Mouse (Mus musculus): ENCODE results near the gene Hs6st2. TPM values are rescaled to one million over a fixed set of nuclear protein-coding genes. Genes with fewer than 3 reads are reported as not detected.

Gene Hs6st2
- total and polyA plus RNA-seq, 2 experiments from 2014 or later: 39.4 to 45.2 TPM

DNA sequence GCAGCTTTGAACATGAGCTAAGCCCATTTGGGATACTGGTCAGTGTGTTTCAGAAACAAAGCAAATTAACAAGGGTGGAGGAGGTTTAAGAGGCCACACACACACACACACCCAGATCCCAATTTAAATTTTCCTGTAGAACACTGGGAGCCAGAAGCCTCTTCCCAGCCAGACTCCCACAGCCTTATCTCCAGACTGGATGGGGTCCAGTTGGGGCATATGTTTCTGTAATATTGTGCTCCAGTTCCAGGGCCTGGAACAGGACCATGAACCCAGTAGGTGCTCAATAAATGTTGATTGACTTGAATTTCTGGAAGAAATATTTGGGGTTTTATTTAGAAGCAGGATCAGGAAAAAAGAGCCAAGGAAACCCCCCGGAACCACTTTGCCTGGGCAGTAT, 176.0 kb downstream of the Hs6st2 start:
- no peak for TF ChIP-seq CTCF (IDR thresholded peaks at IDR 0.05)
- no peak for DNase-seq (ENCODE audit: low spot score)
- H3K4me1 ChIP-seq (ENCODE audit: insufficient read depth, low read length): no peaks in the 10 kb centered on the region
- H3K36me3 ChIP-seq (ENCODE audit: insufficient read depth, low read length): no peaks in the 10 kb centered on the region
- no peak overlapping the region for H3K9ac ChIP-seq (replicated peaks; ENCODE audit: low read length, poor library complexity, severe bottlenecking)
- ATAC-seq (ENCODE audit: low FRiP score): no peak
- H3K4me3 ChIP-seq (ENCODE audit: low read depth, low read length): no peak overlapping the region
- no peak overlapping the region for H3K27ac ChIP-seq (ENCODE audit: low read depth, low read length)
- no peaks in the 10 kb centered on the region for H3K27me3 ChIP-seq (ENCODE audit: insufficient read depth, low read length)
- 86% methylated on average over 1 of the region's 1 CpGs for WGBS
- no peaks in the 10 kb centered on the region for H3K9me3 ChIP-seq (ENCODE audit: low read length)
- no peak overlapping the region for H3K4me2 ChIP-seq (ENCODE audit: low read depth, low read length, poor library complexity, severe bottlenecking)

DNA sequence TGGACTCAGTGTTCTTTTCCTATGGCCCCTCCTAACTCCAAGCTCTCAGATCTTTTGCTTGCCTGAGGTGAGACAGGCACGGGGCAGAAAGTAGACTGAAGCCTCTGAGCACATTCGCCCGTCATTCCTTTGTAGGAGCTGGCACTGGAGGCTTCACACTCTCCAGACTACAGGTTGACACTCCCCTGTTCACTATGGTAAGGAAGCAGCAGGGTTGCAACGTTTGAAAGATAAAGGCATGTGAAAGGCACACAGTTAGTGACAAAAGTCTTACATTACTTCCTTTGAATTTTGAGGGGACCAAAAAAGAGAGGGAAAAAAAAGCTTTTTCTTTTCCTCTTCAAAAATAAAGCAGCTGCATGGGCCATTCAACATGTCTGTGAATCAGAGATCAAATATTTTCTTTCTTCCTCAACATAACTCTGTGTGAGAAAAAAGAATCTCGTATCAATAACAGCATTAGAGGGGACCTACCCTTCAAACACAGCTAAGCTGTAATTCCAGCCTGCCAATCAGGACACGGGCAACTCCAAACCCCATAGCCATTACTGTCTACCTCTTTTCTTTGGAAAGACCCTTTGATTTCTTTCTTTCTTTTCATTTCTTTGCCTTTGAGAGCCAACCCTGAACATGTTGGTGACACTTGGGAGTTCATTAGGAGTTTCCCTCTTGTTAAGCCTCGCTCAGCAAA, 177.7 kb downstream of the Hs6st2 start:
- Histone ChIP-seq H3K27me3 (ENCODE audit: insufficient read depth, low read length) (no peaks in the 10 kb centered on the region), H3K4me3 (ENCODE audit: low read depth, low read length) (no peak overlapping the region), H3K9ac (replicated peaks; ENCODE audit: low read length, poor library complexity, severe bottlenecking) (no peak overlapping the region), H3K4me1 (ENCODE audit: insufficient read depth, low read length) (no peaks in the 10 kb centered on the region), H3K4me2 (ENCODE audit: low read depth, low read length, poor library complexity, severe bottlenecking) (no peak overlapping the region), H3K36me3 (ENCODE audit: insufficient read depth, low read length) (no peaks in the 10 kb centered on the region), H3K9me3 (ENCODE audit: low read length) (no peaks in the 10 kb centered on the region), H3K27ac (ENCODE audit: low read depth, low read length) (no peak overlapping the region)
- no peak for TF ChIP-seq CTCF (IDR thresholded peaks at IDR 0.05)
- DNase-seq (ENCODE audit: low spot score) (no peak), ATAC-seq (ENCODE audit: low FRiP score) (no peak)
- 48% methylated on average over 7 of the region's 7 CpGs for WGBS

- H3K27me3 ChIP-seq (ENCODE audit: insufficient read depth, low read length): no peaks in the 10 kb centered on the region
- ATAC-seq (ENCODE audit: low FRiP score) (no peak), DNase-seq (ENCODE audit: low spot score) (peak; percentile 22)
- H3K4me3 ChIP-seq (ENCODE audit: low read depth, low read length): no peak overlapping the region
- TF ChIP-seq CTCF (IDR thresholded peaks at IDR 0.05): peak; percentile 73
- H3K27ac ChIP-seq (ENCODE audit: low read depth, low read length): no peak overlapping the region
- H3K4me1 ChIP-seq (ENCODE audit: insufficient read depth, low read length): no peaks in the 10 kb centered on the region
- H3K36me3 ChIP-seq (ENCODE audit: insufficient read depth, low read length): no peaks in the 10 kb centered on the region
- H3K9ac ChIP-seq (replicated peaks; ENCODE audit: low read length, poor library complexity, severe bottlenecking): no peak overlapping the region
- WGBS: 44% methylated on average over 1 of the region's 1 CpGs
- H3K4me2 ChIP-seq (ENCODE audit: low read depth, low read length, poor library complexity, severe bottlenecking): no peak overlapping the region
- no peaks in the 10 kb centered on the region for H3K9me3 ChIP-seq (ENCODE audit: low read length)
Observed at GRCm38 (mm10) chrX:51497831-51498230, 183.8 kb downstream of the Hs6st2 start.

DNA sequence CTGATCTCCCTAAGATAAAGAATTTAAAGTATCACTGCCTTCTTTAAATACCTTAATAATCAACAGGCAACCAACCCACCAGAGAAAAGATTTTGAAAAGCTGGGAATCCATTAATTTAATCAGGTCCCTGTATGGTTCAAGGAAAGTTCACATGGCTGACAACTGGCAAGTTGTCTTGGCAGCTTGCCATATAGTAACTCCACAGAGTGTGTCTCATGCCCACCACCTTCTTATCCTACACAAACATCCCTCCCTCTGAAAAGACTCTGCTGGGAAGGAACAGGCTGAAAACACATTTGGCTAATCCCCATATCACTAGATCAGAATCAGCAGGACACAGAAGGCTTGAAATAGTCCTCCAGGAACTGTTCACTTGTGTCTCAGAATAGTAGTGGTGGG, 193.3 kb downstream of the Hs6st2 start:
- no peak for ATAC-seq (ENCODE audit: low FRiP score)
- Histone ChIP-seq H3K9ac (replicated peaks; ENCODE audit: low read length, poor library complexity, severe bottlenecking) (no peak overlapping the region), H3K4me1 (ENCODE audit: insufficient read depth, low read length) (no peaks in the 10 kb centered on the region), H3K9me3 (ENCODE audit: low read length) (no peaks in the 10 kb centered on the region), H3K4me3 (ENCODE audit: low read depth, low read length) (no peak overlapping the region), H3K27ac (ENCODE audit: low read depth, low read length) (no peak overlapping the region), H3K36me3 (ENCODE audit: insufficient read depth, low read length) (no peaks in the 10 kb centered on the region), H3K27me3 (ENCODE audit: insufficient read depth, low read length) (no peaks in the 10 kb centered on the region), H3K4me2 (ENCODE audit: low read depth, low read length, poor library complexity, severe bottlenecking) (no peak overlapping the region)
- no peak for TF ChIP-seq CTCF (IDR thresholded peaks at IDR 0.05)
- DNase-seq (ENCODE audit: low spot score): no peak

- no peak overlapping the region for H3K4me3 ChIP-seq (ENCODE audit: low read depth, low read length)
- no peak for TF ChIP-seq CTCF (IDR thresholded peaks at IDR 0.05)
- DNase-seq (ENCODE audit: low spot score) (no peak), ATAC-seq (ENCODE audit: low FRiP score) (no peak)
- no peaks in the 10 kb centered on the region for H3K36me3 ChIP-seq (ENCODE audit: insufficient read depth, low read length)
- H3K27ac ChIP-seq (ENCODE audit: low read depth, low read length): no peak overlapping the region
- H3K4me2 ChIP-seq (ENCODE audit: low read depth, low read length, poor library complexity, severe bottlenecking): no peak overlapping the region
- WGBS: 69% methylated on average over 4 of the region's 4 CpGs
- H3K9ac ChIP-seq (replicated peaks; ENCODE audit: low read length, poor library complexity, severe bottlenecking): no peak overlapping the region
- no peaks in the 10 kb centered on the region for H3K27me3 ChIP-seq (ENCODE audit: insufficient read depth, low read length)
- no peaks in the 10 kb centered on the region for H3K9me3 ChIP-seq (ENCODE audit: low read length)
- H3K4me1 ChIP-seq (ENCODE audit: insufficient read depth, low read length): no peaks in the 10 kb centered on the region
Observed at GRCm38 (mm10) chrX:51469411-51469810, 212.2 kb downstream of the Hs6st2 start.

DNA sequence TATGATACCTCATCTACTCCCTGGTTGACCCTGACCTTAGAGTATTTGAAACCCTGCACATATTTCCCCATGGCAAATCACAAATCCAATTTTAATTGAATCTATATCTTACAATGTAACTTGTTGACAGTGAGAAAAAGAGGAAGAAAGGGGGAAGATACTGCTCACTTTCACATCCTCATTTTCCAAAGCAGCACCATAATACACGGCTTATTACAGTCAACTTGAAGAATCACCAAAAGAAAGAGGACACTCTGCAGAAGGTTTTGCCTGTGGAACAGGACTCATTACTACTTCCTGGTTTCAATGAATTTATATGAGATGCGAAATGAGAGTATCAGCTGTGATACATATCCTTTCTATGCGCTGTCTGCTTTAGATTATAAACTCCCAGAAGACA, 220.2 kb downstream of the Hs6st2 start:
- Histone ChIP-seq H3K27me3 (ENCODE audit: insufficient read depth, low read length) (no peaks in the 10 kb centered on the region), H3K9ac (replicated peaks; ENCODE audit: low read length, poor library complexity, severe bottlenecking) (no peak overlapping the region), H3K4me2 (ENCODE audit: low read depth, low read length, poor library complexity, severe bottlenecking) (no peak overlapping the region), H3K36me3 (ENCODE audit: insufficient read depth, low read length) (no peaks in the 10 kb centered on the region), H3K27ac (ENCODE audit: low read depth, low read length) (no peak overlapping the region), H3K4me1 (ENCODE audit: insufficient read depth, low read length) (no peaks in the 10 kb centered on the region), H3K9me3 (ENCODE audit: low read length) (no peaks in the 10 kb centered on the region), H3K4me3 (ENCODE audit: low read depth, low read length) (no peak overlapping the region)
- 76% methylated on average over 3 of the region's 3 CpGs for WGBS
- no peak for ATAC-seq (ENCODE audit: low FRiP score)
- DNase-seq (ENCODE audit: low spot score): no peak
- TF ChIP-seq CTCF (IDR thresholded peaks at IDR 0.05): no peak

Data from midbrain, postnatal 0 days (tissue).